Mouse (Mus musculus) kidney, adult 2 months (tissue): ENCODE results near the gene Cdc16.

Source experiments
- CTCF ChIP-seq: fragments of 200-500 bp; conservative IDR thresholded peaks from 2 replicates; pipeline ENCODE4 v1.5.1; 2011; ENCODE audit warnings: low read depth, mild to moderate bottlenecking, control low read depth, low read length, moderate library complexity, mixed read lengths; ENCODE audit not compliant: insufficient read depth, insufficient read length
- POLR2A ChIP-seq: fragments of 200-500 bp; IDR thresholded peaks from one replicate; pipeline ENCODE4 v1.6.1; 2011; ENCODE audit warnings: low read depth, low read length, control low read depth

DNA sequence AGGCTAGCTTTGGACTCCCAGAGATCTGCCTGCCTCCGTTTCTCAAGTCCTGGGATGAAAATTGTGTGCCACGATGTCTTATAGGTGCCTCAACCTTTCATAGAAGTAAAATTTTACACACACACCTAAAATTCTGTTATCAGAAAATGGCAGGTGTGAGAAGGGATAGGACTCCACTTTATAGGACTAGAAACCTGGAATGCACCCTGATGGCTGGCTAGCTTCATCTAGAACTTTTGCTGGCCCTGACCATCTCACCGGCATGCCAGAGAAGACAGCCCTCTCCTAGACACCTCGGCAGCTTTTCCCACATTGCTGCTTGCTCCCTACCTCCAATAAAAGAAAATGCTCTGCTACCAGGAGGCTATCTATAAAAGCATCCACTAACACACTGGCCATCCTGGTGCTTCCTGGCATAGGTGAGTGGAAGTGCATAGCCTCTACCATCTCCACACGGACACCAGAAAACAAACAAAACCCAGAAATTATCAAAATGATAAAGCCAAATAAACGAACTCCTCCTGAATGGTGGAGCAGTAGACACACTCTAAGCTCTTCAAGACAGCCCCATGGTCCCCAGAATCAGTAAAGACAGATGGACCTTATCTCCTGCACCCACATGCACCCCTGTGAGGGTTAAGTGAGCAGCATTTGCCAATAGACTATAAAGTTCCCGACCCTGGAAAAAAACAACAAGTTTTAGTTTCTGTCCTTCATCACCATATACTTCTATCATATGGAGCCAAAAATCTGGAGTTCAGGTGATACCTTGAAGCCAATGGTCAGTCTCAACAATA lies 16.5 kb upstream of the Cdc16 start:
- TF ChIP-seq POLR2A (no peak), CTCF (no peak)
